Mouse (Mus musculus) right cerebral cortex, postnatal 25 days (tissue): ENCODE data around the gene Slfn2.

Source experiments
- DNase-seq: peaks from one replicate; pipeline ENCODE4 v3.0.0; 2022

The Slfn2 gene

DNA sequence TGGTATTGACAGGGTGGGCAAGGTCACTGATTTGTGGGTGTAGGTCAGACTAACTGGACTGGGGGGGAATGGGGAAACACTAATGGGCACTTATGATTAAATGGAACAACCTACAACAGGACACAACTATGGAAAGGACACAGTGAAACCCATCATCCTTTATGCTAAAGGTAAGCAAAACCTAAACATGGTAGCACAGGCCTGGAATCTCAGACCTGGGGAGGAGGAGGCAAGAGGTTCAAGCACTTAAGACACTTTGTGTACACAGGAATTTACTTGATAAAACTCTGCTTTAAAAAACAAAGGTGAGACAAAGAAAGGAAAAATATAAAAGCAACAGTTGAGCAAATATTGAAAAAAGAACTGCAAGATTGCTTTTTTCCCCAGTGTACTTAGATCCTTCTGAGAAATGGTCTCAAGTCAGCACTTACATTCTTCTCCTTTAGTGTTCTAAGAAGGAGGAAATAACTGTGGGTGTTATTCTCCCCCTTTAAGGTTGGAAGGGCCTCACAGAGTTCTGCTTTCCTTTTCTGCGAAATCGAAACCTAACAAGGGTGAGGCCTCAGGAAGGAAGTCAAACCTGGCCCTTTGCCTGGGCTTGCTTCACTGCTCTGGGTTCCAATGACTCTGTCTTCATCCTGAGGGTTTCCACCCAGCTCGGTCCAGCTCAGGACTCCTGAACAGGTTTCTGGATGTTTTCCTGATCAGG lies 13.0 kb downstream of the Slfn2 start:
- DNase-seq = no peak

DNA sequence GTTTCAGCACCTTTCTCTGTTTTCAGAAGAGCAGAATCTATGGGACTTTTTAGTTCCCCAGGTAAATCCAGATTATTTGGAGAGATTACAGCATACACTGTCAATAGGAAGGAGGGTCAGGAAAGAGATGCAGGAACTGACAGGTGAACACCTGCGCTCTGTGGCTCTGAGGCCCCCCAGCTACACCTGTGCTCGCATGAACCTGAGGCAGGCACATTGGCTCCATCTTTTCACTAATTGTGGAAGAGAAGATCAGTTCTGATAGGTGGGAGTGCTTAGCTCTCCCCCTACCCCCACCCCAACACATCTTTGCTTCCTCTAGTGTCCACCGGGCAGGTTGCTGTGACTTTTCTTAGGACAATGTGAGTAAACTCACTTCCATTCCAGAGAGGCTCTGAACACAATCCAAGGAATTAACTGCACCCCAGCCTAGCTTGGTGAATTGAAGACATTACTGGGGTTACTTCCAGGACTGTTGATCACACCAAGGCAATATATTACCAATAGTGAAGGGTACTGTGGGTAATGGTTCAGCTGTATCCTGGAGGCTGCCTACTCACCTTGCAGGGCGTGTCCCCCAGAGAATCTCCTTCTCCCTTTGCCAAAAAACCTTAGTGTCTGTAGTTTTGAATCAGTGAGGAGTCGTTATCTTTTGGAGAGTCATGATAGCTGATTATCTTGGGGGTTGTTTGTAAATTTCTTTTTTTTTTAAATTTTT lies 13.7 kb downstream of the Slfn2 start:
- no peak for DNase-seq

DNA sequence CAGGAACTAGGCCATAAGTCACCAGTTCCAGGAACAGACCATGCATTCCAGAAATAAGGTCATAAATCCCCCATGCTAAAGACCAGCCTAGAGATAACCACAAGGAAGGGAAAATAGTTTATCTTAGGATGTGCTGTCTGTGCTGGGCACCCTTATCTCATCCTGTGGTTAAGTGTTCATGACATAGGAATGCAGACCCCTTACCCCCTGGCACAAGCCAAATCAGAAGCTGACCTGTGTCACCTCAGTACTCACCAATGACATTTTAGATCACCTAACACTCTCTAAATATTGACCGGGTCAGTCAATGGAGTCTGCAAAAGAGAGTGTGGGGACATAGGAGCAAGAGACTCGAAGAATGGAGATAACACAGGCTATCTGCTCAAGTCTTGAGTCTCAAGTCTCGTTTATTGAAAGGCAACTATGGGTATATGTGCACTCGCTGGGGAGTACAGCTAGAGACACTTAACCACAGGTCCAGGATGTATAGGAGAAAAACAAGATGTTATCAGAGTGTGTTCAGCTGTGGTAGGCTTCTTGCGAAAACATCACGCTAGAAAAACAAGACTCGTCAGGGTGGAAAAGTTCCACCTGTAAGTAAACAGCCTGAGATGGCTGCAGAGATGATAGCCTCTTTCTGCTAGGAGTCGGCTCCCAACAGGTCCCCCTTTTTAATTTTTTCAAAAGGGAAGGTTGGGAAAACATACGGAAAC lies 14.7 kb downstream of the Slfn2 start:
- DNase-seq = no peak

DNA sequence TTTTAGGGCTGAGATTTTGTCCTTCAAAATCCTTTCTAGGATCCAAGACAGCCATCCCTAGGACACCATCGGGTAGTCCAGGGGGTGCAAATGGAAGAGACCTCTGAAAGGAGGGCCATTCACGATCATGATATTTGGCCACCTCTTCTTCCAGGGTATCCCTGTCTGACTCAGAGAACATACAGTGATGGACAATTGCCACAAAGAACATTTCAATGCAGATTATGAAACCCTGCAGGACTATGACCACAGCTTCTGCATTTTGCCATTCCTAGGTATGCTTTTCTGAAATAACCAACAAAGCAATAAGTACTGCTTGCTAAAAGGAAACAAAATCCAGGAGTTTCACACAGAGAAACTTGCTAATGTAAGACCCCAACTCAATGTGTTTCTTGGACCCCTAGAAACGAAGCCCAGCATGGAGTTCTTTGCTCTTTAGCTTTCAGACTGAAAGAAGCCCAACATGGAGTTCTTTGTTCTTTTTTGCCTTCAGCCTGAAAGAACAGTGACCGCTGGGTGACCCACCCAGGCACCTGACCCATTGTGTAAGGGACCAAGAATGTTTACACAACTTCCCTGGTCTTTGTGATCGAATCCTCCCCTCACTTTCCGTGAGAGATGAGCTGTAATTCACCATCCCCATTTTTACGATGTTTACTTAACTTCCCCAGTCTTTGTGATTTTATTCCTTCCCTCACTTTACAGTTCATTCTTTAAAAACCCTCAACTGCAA lies 18.0 kb downstream of the Slfn2 start:
- no peak for DNase-seq

DNA sequence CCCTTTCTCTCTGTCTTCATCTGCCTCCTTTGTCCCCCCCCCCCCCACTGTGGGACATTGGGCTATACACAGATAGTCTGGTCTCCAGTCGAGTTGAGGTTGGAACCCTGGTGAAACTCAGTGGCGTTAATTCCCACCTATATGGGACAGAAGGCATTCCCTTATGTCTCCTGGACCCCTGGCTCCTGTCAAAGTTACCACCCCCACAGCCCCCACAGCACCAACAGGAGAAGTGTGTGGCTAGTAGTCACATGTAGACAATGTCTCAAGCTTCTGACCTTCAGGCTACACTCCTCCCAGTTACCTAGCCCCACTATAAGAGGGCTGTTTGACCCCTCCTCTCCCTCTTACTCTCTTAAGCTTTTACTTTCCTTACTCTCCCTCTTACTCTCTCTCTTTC lies 19.2 kb downstream of the Slfn2 start:
- DNase-seq = no peak

DNA sequence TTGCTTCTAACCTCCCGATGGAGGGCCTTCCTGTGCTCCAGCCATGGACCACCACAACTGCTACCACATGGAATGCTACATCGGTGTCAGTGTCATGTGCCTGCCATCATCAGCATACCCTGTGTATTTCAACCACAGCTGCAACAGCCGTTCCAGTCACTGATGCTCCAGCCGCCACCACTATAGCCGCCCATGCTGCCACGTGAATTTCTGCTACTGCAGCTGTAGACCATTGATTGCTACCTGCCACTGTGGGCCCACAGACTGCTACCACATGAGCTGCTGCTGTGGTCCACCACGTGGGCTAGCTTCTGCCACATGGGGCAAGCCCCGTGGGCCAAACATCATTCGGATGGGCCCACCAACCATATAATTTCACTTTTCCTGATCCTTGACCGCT lies 19.8 kb downstream of the Slfn2 start:
- no peak for DNase-seq

DNA sequence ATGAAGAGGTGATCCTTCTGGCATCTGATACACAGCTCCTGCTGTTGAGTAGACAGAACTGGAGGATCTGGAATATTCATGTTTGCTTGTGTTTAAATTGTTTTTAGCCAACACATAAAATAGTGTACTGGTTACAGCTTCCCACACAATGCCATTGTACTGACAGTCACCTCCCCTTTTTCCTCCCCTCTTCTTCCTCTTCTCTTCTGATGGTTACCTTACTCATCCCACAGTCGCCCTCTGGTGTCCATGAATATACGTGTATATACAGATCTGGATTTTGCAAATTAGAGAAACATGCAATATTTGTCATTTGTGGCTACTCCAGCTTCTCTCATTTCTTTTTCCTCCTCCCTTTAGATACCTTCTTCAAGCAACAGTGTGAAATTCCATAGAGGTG lies 50.2 kb downstream of the Slfn2 start:
- DNase-seq = no peak

DNA sequence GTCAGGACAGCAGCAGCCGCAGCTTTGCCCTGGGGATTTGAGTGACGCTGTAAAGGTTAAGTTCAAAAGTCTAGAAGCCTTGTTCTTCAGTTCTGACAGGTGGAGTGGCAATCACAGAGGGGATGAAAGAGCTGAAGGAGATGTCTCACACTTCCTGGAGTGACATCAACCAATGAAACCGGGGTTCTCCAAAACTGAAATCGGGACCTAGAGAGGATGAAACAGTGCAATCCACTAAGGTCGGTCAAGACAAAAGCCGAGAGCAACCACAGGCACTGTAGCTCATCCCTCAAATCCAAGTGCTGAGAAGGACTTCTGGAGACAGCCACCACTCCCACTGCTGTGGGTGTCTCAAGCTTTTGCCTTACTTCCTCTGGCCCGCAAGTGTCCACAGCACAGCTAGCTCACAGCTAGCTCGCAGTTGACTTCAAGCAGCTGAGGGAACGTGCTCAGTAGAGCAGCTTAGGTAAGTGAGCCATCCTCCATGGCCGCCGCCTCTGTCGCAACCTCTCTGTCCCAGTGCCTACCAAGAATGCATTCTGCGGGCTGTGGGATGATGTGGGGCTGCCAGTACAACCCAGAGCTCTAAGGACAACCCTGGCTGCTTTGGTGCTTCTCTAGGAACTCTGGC lies 51.8 kb downstream of the Slfn2 start, which contains the start of gene Slfn1:
TSS of gene Slfn1 (plus strand) at position 253 of the 631 bp plus-strand sequence.
- no peak for DNase-seq

DNA sequence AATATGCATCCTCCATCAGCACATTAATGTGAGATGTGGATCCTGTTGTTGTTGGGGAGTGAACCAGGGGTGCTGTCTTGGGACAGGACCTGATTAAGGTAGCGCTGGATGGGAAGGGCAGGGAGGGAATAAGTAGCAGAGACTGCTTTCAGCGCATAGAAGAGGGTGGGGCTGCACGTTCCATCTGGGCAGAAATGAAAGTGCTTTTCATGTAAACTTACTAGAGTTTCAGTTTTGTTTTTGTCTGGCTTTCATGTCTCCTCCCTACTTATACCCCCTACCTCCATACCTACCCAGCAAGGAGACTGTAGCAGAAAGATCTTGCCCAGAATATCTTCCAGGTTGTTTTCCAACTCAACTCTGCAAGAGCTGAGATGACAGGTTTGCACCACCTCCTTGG lies 53.1 kb downstream of the Slfn2 start:
- no peak for DNase-seq
